Mouse (Mus musculus): Measurements from ENCODE around the gene Yy1.

- TF ChIP-seq CTCF (IDR thresholded peaks at IDR 0.05; ENCODE audit: extremely low read depth, insufficient read depth, insufficient read length, insufficient replicate concordance) = no peak
- no peak for TF ChIP-seq POLR2A (IDR thresholded peaks at IDR 0.05; ENCODE audit: low read depth, low read length)
These were observed 26.5 kb upstream of the Yy1 start for GRCm38 (mm10) chr12:108766316-108766715.
